Mouse (Mus musculus): ENCODE measurements at regions not wholly inside any gene's neighbourhood (a gene's known extent, or its start where the extent isn't known, plus 50 kb on each side); places are given as distances from the start of the nearest gene placed in this dataset.

DNA sequence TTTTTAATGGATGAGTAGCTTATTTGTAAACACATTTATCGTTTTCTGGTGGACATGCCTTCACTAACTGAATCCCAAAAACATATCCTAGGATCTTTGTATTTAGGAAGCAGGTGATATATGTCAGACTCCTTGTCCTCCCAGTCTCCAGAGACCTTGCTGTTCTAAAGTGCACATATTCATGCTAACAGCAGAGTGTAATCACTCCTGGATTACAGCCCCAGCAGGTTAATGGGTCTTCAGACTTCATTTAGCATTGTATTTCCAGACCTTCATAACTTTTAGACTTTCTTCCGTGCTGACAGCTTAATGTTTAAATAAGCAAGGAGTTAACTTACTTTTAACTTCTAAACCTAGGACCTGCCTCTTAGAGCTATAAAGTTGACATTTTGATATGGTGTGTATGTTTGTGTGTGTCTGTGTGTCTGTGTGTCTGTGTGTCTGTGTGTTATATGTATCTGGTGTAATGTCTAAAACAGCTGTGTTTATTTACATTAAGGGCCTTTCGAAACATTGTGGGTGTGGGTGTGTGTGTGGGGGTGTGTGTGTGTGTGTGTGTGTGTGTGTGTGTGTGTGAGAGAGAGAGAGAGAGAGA, 398.3 kb downstream of the Gm4340 start:
- WGBS: 84% methylated on average over 3 of the region's 3 CpGs
- Histone ChIP-seq H3K27me3 (ENCODE audit: insufficient read depth, low read length) (no peaks in the 10 kb centered on the region), H3K4me2 (ENCODE audit: low read depth, low read length, poor library complexity, severe bottlenecking) (no peak overlapping the region), H3K4me3 (ENCODE audit: low read depth, low read length) (no peak overlapping the region), H3K9me3 (ENCODE audit: low read length) (no peaks in the 10 kb centered on the region), H3K9ac (replicated peaks; ENCODE audit: low read length, poor library complexity, severe bottlenecking) (no peak overlapping the region), H3K36me3 (ENCODE audit: insufficient read depth, low read length) (no peaks in the 10 kb centered on the region), H3K27ac (ENCODE audit: low read depth, low read length) (no peak overlapping the region), H3K4me1 (ENCODE audit: insufficient read depth, low read length) (no peaks in the 10 kb centered on the region)
- TF ChIP-seq CTCF (IDR thresholded peaks at IDR 0.05): no peak
- ATAC-seq (ENCODE audit: low FRiP score) (no peak), DNase-seq (ENCODE audit: low spot score) (no peak)

DNA sequence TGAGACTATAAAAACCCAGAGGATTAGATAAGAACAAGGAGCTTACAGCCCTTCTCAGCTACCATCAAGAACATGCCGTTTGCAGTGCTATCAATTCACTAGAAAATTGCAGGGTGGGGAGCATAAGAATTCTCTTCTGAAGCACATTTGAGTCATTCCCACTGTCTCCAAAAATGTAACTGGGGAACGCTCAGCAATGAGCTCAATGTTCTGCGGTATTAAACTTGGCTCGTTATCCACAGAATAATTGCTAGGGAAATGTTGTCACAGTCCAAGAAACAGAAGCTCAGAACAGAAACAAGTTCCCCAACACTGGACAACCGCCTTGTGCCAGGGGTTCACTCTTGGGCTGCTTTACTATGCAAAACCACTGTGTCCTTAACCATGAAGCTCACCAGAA, 402.1 kb downstream of the Gm4340 start:
- no peak overlapping the region for H3K27ac ChIP-seq (ENCODE audit: low read depth, low read length)
- no peak for TF ChIP-seq CTCF (IDR thresholded peaks at IDR 0.05)
- 92% methylated on average over 5 of the region's 5 CpGs for WGBS
- no peaks in the 10 kb centered on the region for H3K36me3 ChIP-seq (ENCODE audit: insufficient read depth, low read length)
- H3K9ac ChIP-seq (replicated peaks; ENCODE audit: low read length, poor library complexity, severe bottlenecking): no peak overlapping the region
- no peaks in the 10 kb centered on the region for H3K9me3 ChIP-seq (ENCODE audit: low read length)
- H3K27me3 ChIP-seq (ENCODE audit: insufficient read depth, low read length): no peaks in the 10 kb centered on the region
- no peak overlapping the region for H3K4me3 ChIP-seq (ENCODE audit: low read depth, low read length)
- H3K4me2 ChIP-seq (ENCODE audit: low read depth, low read length, poor library complexity, severe bottlenecking): no peak overlapping the region
- DNase-seq (ENCODE audit: low spot score) (no peak), ATAC-seq (ENCODE audit: low FRiP score) (no peak)
- H3K4me1 ChIP-seq (ENCODE audit: insufficient read depth, low read length): no peaks in the 10 kb centered on the region

DNA sequence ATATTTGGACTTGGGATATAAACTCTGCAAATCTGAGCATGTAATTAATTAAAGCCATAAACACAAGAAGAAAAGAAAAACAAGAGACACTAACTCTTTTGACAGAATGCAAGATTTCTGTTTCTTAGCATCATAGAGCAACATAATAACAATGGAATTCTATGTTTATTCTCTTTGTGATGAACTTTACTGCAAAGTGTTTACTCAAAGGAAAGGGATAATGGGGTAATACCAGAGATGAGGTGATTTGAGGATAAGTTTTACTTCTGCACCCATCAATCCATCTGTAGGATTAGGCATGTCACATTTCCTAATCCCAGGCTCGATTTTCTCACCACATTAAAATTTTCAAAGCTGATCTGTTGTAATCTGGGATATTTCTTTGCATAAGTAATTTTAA, 433.8 kb downstream of the Gm4340 start:
- Histone ChIP-seq H3K4me3 (ENCODE audit: low read depth, low read length) (no peak overlapping the region), H3K36me3 (ENCODE audit: insufficient read depth, low read length) (no peaks in the 10 kb centered on the region), H3K9me3 (ENCODE audit: low read length) (no peaks in the 10 kb centered on the region), H3K4me2 (ENCODE audit: low read depth, low read length, poor library complexity, severe bottlenecking) (no peak overlapping the region), H3K4me1 (ENCODE audit: insufficient read depth, low read length) (no peaks in the 10 kb centered on the region), H3K27ac (ENCODE audit: low read depth, low read length) (no peak overlapping the region), H3K27me3 (ENCODE audit: insufficient read depth, low read length) (no peaks in the 10 kb centered on the region), H3K9ac (replicated peaks; ENCODE audit: low read length, poor library complexity, severe bottlenecking) (no peak overlapping the region)
- 61% methylated on average over 1 of the region's 1 CpGs for WGBS
- ATAC-seq (ENCODE audit: low FRiP score) (no peak), DNase-seq (ENCODE audit: low spot score) (no peak)
- no peak for TF ChIP-seq CTCF (IDR thresholded peaks at IDR 0.05)

DNA sequence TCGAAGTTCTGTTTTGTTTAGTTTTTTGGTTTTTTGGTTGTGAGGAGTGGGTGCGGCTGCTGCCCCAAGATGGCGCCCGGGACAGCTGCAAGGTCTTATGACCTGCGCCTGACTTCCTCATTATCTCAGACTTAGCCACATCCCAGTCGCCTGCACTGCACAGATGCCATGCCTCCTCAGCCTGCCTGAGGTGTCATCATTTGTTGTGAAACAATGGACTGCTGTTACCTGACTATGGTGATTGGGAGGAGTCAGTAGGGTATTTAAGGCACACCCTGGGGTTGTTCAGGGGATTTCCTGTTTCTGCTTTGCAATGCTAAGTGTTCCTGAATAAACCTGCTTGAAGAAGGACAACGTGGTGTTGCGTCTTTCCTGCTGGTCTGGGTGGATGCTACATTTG, 457.2 kb downstream of the Gm4340 start:
- no peak overlapping the region for H3K9ac ChIP-seq (replicated peaks; ENCODE audit: low read length, poor library complexity, severe bottlenecking)
- no peak for DNase-seq (ENCODE audit: low spot score)
- no peak overlapping the region for H3K4me2 ChIP-seq (ENCODE audit: low read depth, low read length, poor library complexity, severe bottlenecking)
- no peak for ATAC-seq (ENCODE audit: low FRiP score)
- H3K27me3 ChIP-seq (ENCODE audit: insufficient read depth, low read length): no peaks in the 10 kb centered on the region
- H3K27ac ChIP-seq (ENCODE audit: low read depth, low read length): no peak overlapping the region
- 90% methylated on average over 8 of the region's 8 CpGs for WGBS
- no peaks in the 10 kb centered on the region for H3K9me3 ChIP-seq (ENCODE audit: low read length)
- H3K36me3 ChIP-seq (ENCODE audit: insufficient read depth, low read length): no peaks in the 10 kb centered on the region
- no peak for TF ChIP-seq CTCF (IDR thresholded peaks at IDR 0.05)
- H3K4me3 ChIP-seq (ENCODE audit: low read depth, low read length): no peak overlapping the region
- H3K4me1 ChIP-seq (ENCODE audit: insufficient read depth, low read length): no peaks in the 10 kb centered on the region

DNA sequence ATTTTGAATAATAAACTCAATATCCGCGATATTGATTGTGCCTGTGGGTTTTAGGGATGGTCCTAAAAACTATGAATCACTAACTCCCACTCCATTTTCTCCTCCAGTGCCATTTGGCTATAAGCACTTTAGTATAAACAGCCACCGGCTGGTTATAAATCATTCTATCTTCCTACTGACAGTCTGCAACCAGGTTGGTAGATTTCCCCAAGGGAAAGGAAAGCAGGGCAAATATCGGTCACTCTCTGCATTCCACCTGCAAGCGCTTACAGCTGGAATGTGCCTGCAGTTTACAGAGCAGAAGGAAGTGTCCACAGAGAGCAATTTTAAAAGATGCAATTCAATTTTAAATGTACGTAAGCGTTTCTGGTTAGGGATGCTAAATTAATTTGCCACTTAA, 466.5 kb downstream of the Gm4340 start:
- ATAC-seq (ENCODE audit: low FRiP score) (no peak), DNase-seq (ENCODE audit: low spot score) (peak; percentile 17)
- Histone ChIP-seq H3K4me2 (ENCODE audit: low read depth, low read length, poor library complexity, severe bottlenecking) (no peak overlapping the region), H3K9me3 (ENCODE audit: low read length) (no peaks in the 10 kb centered on the region), H3K27me3 (ENCODE audit: insufficient read depth, low read length) (no peaks in the 10 kb centered on the region), H3K4me1 (ENCODE audit: insufficient read depth, low read length) (no peaks in the 10 kb centered on the region), H3K9ac (replicated peaks; ENCODE audit: low read length, poor library complexity, severe bottlenecking) (no peak overlapping the region), H3K27ac (ENCODE audit: low read depth, low read length) (no peak overlapping the region), H3K4me3 (ENCODE audit: low read depth, low read length) (no peak overlapping the region), H3K36me3 (ENCODE audit: insufficient read depth, low read length) (no peaks in the 10 kb centered on the region)
- 68% methylated on average over 7 of the region's 7 CpGs for WGBS
- TF ChIP-seq CTCF (IDR thresholded peaks at IDR 0.05): no peak

DNA sequence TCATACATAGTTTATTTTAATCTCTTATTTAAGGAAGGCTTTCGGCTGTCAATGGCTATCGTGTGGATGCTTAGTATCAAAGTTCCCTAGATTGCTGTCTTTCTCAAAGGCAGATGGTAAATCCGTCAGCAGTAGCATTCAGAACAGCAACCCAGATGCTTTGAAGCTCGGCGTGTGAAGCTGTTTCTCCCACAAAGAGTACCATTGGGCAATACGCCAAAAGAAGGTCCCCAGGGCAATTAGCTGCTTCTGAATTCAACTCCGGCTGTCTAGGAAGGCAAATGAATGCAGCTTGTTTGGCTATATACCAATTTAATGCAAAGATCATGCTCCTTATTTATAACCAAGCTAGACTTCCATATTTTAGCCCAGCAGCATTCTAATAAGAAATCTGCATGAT, 467.8 kb downstream of the Gm4340 start:
- H3K9me3 ChIP-seq (ENCODE audit: low read length): no peaks in the 10 kb centered on the region
- no peaks in the 10 kb centered on the region for H3K27me3 ChIP-seq (ENCODE audit: insufficient read depth, low read length)
- ATAC-seq (ENCODE audit: low FRiP score) (no peak), DNase-seq (ENCODE audit: low spot score) (peak; percentile 90)
- WGBS: 13% methylated on average over 7 of the region's 7 CpGs
- no peaks in the 10 kb centered on the region for H3K4me1 ChIP-seq (ENCODE audit: insufficient read depth, low read length)
- no peak overlapping the region for H3K4me2 ChIP-seq (ENCODE audit: low read depth, low read length, poor library complexity, severe bottlenecking)
- no peak overlapping the region for H3K9ac ChIP-seq (replicated peaks; ENCODE audit: low read length, poor library complexity, severe bottlenecking)
- no peak for TF ChIP-seq CTCF (IDR thresholded peaks at IDR 0.05)
- no peak overlapping the region for H3K27ac ChIP-seq (ENCODE audit: low read depth, low read length)
- H3K36me3 ChIP-seq (ENCODE audit: insufficient read depth, low read length): no peaks in the 10 kb centered on the region
- no peak overlapping the region for H3K4me3 ChIP-seq (ENCODE audit: low read depth, low read length)

All from midbrain, postnatal 0 days (tissue).